Mouse (Mus musculus): ENCODE results near the gene Tra2b. TPM values are rescaled to one million over a fixed set of nuclear protein-coding genes. Genes with fewer than 3 reads are reported as not detected.

Tra2b gene
- 752 and 856 TPM in 2 replicates for total RNA-seq (2017)

- ATAC-seq (replicated peaks in 1 of 2; ENCODE audit: insufficient read depth in 1 of 2, low FRiP score in 2 of 2, low TSS enrichment in 1 of 2, low read depth in 1 of 2, poor library complexity in 2 of 2, severe bottlenecking in 2 of 2) = peak; percentile 89 to 95
Measured at GRCm38 (mm10) chr16:22265849-22266376, at the start of gene Tra2b. TSS of gene Tra2b (minus strand) at chr16:22266005.

GRCm38 (mm10) chr16:22310649-22311048, 44.8 kb upstream of the Tra2b start:
- ATAC-seq (replicated peaks in 1 of 2; ENCODE audit: insufficient read depth in 1 of 2, low FRiP score in 2 of 2, low TSS enrichment in 1 of 2, low read depth in 1 of 2, poor library complexity in 2 of 2, severe bottlenecking in 2 of 2) = peak; percentile 37 to 58; a peak in 2 of 4 replicates

- ATAC-seq (replicated peaks in 1 of 2; ENCODE audit: insufficient read depth in 1 of 2, low FRiP score in 2 of 2, low TSS enrichment in 1 of 2, low read depth in 1 of 2, poor library complexity in 2 of 2, severe bottlenecking in 2 of 2) = peak; percentile 65 to 74; a peak in 3 of 4 replicates
Measured at GRCm38 (mm10) chr16:22302606-22303005, 36.8 kb upstream of the Tra2b start.

GRCm38 (mm10) chr16:22301378-22301777, 35.6 kb upstream of the Tra2b start:
- peak; percentile 36 to 56; a peak in 3 of 4 replicates for ATAC-seq (replicated peaks in 1 of 2; ENCODE audit: insufficient read depth in 1 of 2, low FRiP score in 2 of 2, low TSS enrichment in 1 of 2, low read depth in 1 of 2, poor library complexity in 2 of 2, severe bottlenecking in 2 of 2)

- no peak for ATAC-seq (replicated peaks in 1 of 2; ENCODE audit: insufficient read depth in 1 of 2, low FRiP score in 2 of 2, low TSS enrichment in 1 of 2, low read depth in 1 of 2, poor library complexity in 2 of 2, severe bottlenecking in 2 of 2)
Measured at GRCm38 (mm10) chr16:22296901-22297300, 31.1 kb upstream of the Tra2b start.

- 0 out of 4 replicates have a peak, but pooled peaks of 1 of the 2 experiments have one; percentile 48 for ATAC-seq (replicated peaks in 1 of 2; ENCODE audit: insufficient read depth in 1 of 2, low FRiP score in 2 of 2, low TSS enrichment in 1 of 2, low read depth in 1 of 2, poor library complexity in 2 of 2, severe bottlenecking in 2 of 2)
Measured at GRCm38 (mm10) chr16:22294812-22295211, 29.0 kb upstream of the Tra2b start.

- ATAC-seq (replicated peaks in 1 of 2; ENCODE audit: insufficient read depth in 1 of 2, low FRiP score in 2 of 2, low TSS enrichment in 1 of 2, low read depth in 1 of 2, poor library complexity in 2 of 2, severe bottlenecking in 2 of 2) = no peak
Measured at GRCm38 (mm10) chr16:22293600-22293999, 27.8 kb upstream of the Tra2b start.

- ATAC-seq (replicated peaks in 1 of 2; ENCODE audit: insufficient read depth in 1 of 2, low FRiP score in 2 of 2, low TSS enrichment in 1 of 2, low read depth in 1 of 2, poor library complexity in 2 of 2, severe bottlenecking in 2 of 2) = no peak
Measured at GRCm38 (mm10) chr16:22292394-22292793, 26.6 kb upstream of the Tra2b start.

- ATAC-seq (replicated peaks in 1 of 2; ENCODE audit: insufficient read depth in 1 of 2, low FRiP score in 2 of 2, low TSS enrichment in 1 of 2, low read depth in 1 of 2, poor library complexity in 2 of 2, severe bottlenecking in 2 of 2) = no peak
Measured at GRCm38 (mm10) chr16:22289643-22290042, 23.8 kb upstream of the Tra2b start.

- ATAC-seq (replicated peaks in 1 of 2; ENCODE audit: insufficient read depth in 1 of 2, low FRiP score in 2 of 2, low TSS enrichment in 1 of 2, low read depth in 1 of 2, poor library complexity in 2 of 2, severe bottlenecking in 2 of 2) = no peak
Measured at GRCm38 (mm10) chr16:22286996-22287395, 21.2 kb upstream of the Tra2b start.

GRCm38 (mm10) chr16:22276536-22276935, 10.7 kb upstream of the Tra2b start:
- ATAC-seq (replicated peaks in 1 of 2; ENCODE audit: insufficient read depth in 1 of 2, low FRiP score in 2 of 2, low TSS enrichment in 1 of 2, low read depth in 1 of 2, poor library complexity in 2 of 2, severe bottlenecking in 2 of 2) = no peak

- ATAC-seq (replicated peaks in 1 of 2; ENCODE audit: insufficient read depth in 1 of 2, low FRiP score in 2 of 2, low TSS enrichment in 1 of 2, low read depth in 1 of 2, poor library complexity in 2 of 2, severe bottlenecking in 2 of 2) = no peak
Measured at GRCm38 (mm10) chr16:22275142-22275541, 9.3 kb upstream of the Tra2b start.

GRCm38 (mm10) chr16:22270491-22270890, 4.7 kb upstream of the Tra2b start:
- no peak for ATAC-seq (replicated peaks in 1 of 2; ENCODE audit: insufficient read depth in 1 of 2, low FRiP score in 2 of 2, low TSS enrichment in 1 of 2, low read depth in 1 of 2, poor library complexity in 2 of 2, severe bottlenecking in 2 of 2)

GRCm38 (mm10) chr16:22266384-22266783, 579 bp upstream of the Tra2b start:
- no peak for ATAC-seq (replicated peaks in 1 of 2; ENCODE audit: insufficient read depth in 1 of 2, low FRiP score in 2 of 2, low TSS enrichment in 1 of 2, low read depth in 1 of 2, poor library complexity in 2 of 2, severe bottlenecking in 2 of 2)

- ATAC-seq (replicated peaks in 1 of 2; ENCODE audit: insufficient read depth in 1 of 2, low FRiP score in 2 of 2, low TSS enrichment in 1 of 2, low read depth in 1 of 2, poor library complexity in 2 of 2, severe bottlenecking in 2 of 2) = peak; percentile 19 to 36; a peak in 3 of 4 replicates
Measured at GRCm38 (mm10) chr16:22264962-22265848, 600 bp downstream of the Tra2b start.

- ATAC-seq (replicated peaks in 1 of 2; ENCODE audit: insufficient read depth in 1 of 2, low FRiP score in 2 of 2, low TSS enrichment in 1 of 2, low read depth in 1 of 2, poor library complexity in 2 of 2, severe bottlenecking in 2 of 2) = no peak
Measured at GRCm38 (mm10) chr16:22264232-22264961, 1.4 kb downstream of the Tra2b start.

- ATAC-seq (replicated peaks in 1 of 2; ENCODE audit: insufficient read depth in 1 of 2, low FRiP score in 2 of 2, low TSS enrichment in 1 of 2, low read depth in 1 of 2, poor library complexity in 2 of 2, severe bottlenecking in 2 of 2) = no peak
Measured at GRCm38 (mm10) chr16:22263124-22263523, 2.7 kb downstream of the Tra2b start.

GRCm38 (mm10) chr16:22261563-22261962, 4.2 kb downstream of the Tra2b start:
- ATAC-seq (replicated peaks in 1 of 2; ENCODE audit: insufficient read depth in 1 of 2, low FRiP score in 2 of 2, low TSS enrichment in 1 of 2, low read depth in 1 of 2, poor library complexity in 2 of 2, severe bottlenecking in 2 of 2) = no peak
